Mouse (Mus musculus) intestine, postnatal 0 days (tissue): ENCODE data around the gene Npcd. TPM values are rescaled to one million over a fixed set of nuclear protein-coding genes. Genes with fewer than 3 reads are reported as not detected.

Experiments used
- ATAC-seq: fragments of 200-750 bp; cut with Nextera tagmentation; 2 replicates; pipeline ENCODE4 v1.8.0; 2017; ENCODE audit warnings: mild to moderate bottlenecking, moderate TSS enrichment, moderate library complexity
- H3K27ac ChIP-seq: fragments of 300-500 bp; sonication (generic); 2 replicates; pipeline ENCODE4 v1.5.1; 2014; ENCODE audit warnings: mild to moderate bottlenecking, low read depth, low read length, moderate library complexity
- H3K27me3 ChIP-seq: fragments of 300-500 bp; sonication (generic); replicated peaks from 2 replicates; pipeline ENCODE4 v1.6.1; 2014; ENCODE audit warnings: low read length, mixed read lengths; ENCODE audit not compliant: control insufficient read depth, insufficient read depth
- H3K36me3 ChIP-seq: fragments of 300-500 bp; sonication (generic); 2 replicates; pipeline ENCODE4 v1.6.1; 2014; ENCODE audit warnings: mild to moderate bottlenecking, moderate library complexity; ENCODE audit not compliant: control insufficient read depth, insufficient read depth
- H3K4me1 ChIP-seq: fragments of 300-500 bp; sonication (generic); replicated peaks from 2 replicates; pipeline ENCODE4 v1.6.1; 2014; ENCODE audit warnings: antibody characterized with exemption, low read length, mixed read lengths; ENCODE audit not compliant: control insufficient read depth, insufficient read depth
- H3K4me2 ChIP-seq: fragments of 300-500 bp; sonication (generic); replicated peaks from 2 replicates; pipeline ENCODE4 v1.6.1; 2014; ENCODE audit warnings: low read depth, mild to moderate bottlenecking, moderate library complexity
- H3K4me3 ChIP-seq: fragments of 300-500 bp; sonication (generic); 2 replicates; pipeline ENCODE4 v1.5.1; 2014; ENCODE audit warnings: low read depth, low read length
- H3K9ac ChIP-seq: fragments of 300-500 bp; sonication (generic); 2 replicates; pipeline ENCODE4 v1.6.1; 2014; ENCODE audit warnings: mild to moderate bottlenecking, low read depth, low read length
- H3K9me3 ChIP-seq: fragments of 300-500 bp; sonication (generic); 2 replicates; pipeline ENCODE4 v1.6.1; 2016; ENCODE audit warnings: mixed run types; ENCODE audit not compliant: control insufficient read depth
- CTCF ChIP-seq: sonication (generic); IDR thresholded peaks from 2 replicates; pipeline ENCODE4 v1.5.1; 2016; ENCODE audit warnings: low read depth, mild to moderate bottlenecking, control low read depth, antibody characterized with exemption, moderate library complexity
- WGBS: fragments of 180-500 bp; shearing (Covaris S2); extraction: QIAGEN DNeasy Blood & Tissue Kit; methylation state at CpG from one replicate; pipeline ENCODE4 v1.1.7; 2014; 5-methylcytosine and 5-hydroxymethylcytosine counted together
- polyA plus RNA-seq: library from polyadenylated mRNA; unstranded; fragments of >200 nt; fragmentation: Nextera tagmentation; extraction: Ambion mirVana; gene quantifications from 2 replicates; pipeline ENCODE4 v1.2.1, GENCODE M21; 2015

Gene Npcd
- polyA plus RNA-seq, 1 experiment from 2014 or later: not detected

DNA sequence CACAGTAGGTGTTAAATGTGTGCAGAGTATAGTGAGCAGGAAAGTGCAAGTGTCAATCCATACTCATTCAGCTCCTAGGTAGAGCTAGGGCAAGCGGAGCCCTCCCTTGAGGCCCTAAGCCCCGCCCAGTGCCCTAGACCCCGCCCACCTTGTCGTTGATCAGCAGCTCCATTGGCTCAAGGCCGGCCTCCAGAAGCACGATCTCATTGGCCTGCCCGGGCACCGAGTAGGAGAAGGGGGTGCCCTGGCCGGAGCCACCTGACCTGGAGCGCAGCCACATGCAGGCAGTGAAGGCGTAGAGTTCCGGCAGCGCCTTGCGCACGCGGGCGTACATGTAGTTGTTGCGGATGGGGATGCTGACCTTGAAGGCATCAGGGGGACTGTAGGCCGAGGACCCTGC lies 41.6 kb downstream of the Npcd start:
- TF ChIP-seq CTCF: no peak
- no peak for ATAC-seq
- H3K9ac ChIP-seq: no peak overlapping the region
- H3K36me3 ChIP-seq: no peaks in the 10 kb centered on the region
- H3K27ac ChIP-seq: no peak overlapping the region
- no peak overlapping the region for H3K4me2 ChIP-seq
- no peaks in the 10 kb centered on the region for H3K9me3 ChIP-seq
- H3K4me1 ChIP-seq: no peaks in the 10 kb centered on the region
- H3K27me3 ChIP-seq: no peaks in the 10 kb centered on the region
- no peak overlapping the region for H3K4me3 ChIP-seq
- WGBS: 22% methylated on average over 19 of the region's 19 CpGs

DNA sequence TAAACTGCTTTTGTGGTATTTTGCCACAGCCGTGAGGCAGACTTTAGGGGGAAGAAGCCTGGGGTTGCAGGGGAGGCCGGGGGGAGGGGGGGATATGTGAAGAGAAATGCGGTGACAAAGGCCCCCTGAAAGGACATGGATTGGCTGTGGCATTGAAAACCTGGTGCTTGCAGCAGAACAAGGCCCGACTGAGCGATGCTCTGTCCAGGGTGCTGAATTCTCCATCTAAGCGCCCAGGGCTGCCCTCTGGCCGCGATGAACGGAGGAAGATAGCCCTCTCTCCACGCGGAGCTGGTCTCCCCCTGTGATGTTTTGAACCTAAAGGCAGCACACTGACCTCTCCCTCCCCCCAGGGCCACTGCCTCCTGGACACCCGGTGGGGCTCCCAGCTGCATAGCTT lies 42.5 kb downstream of the Npcd start:
- H3K36me3 ChIP-seq: no peaks in the 10 kb centered on the region
- ATAC-seq: no peak
- H3K4me2 ChIP-seq: no peak overlapping the region
- H3K4me3 ChIP-seq: no peak overlapping the region
- peak; percentile 49 for TF ChIP-seq CTCF
- H3K4me1 ChIP-seq: no peaks in the 10 kb centered on the region
- no peaks in the 10 kb centered on the region for H3K9me3 ChIP-seq
- H3K27me3 ChIP-seq: no peaks in the 10 kb centered on the region
- H3K27ac ChIP-seq: no peak overlapping the region
- no peak overlapping the region for H3K9ac ChIP-seq
- WGBS: 3% methylated on average over 12 of the region's 12 CpGs

DNA sequence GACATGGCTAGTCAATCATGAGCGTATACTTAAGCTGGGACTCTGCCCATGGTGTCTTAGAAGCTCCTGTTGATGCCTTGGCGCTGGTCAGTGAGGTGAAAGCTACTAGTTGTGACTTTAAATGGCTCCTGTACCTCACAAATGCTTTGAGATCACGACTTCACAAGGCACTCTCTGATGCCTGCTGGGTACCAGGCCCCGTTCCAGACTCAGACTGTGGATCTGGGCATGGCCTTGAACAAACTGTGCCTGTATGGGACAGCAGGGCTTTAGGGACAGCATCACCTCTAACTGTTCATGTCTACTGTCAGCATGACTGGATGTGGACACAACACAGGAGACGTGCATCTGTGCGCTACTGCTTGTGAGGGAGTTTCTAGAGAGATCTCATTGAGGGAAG lies 43.1 kb downstream of the Npcd start:
- WGBS: 83% methylated on average over 6 of the region's 6 CpGs
- Histone ChIP-seq H3K27me3 (no peaks in the 10 kb centered on the region), H3K9ac (no peak overlapping the region), H3K36me3 (no peaks in the 10 kb centered on the region), H3K4me3 (no peak overlapping the region), H3K27ac (no peak overlapping the region), H3K4me1 (no peaks in the 10 kb centered on the region), H3K9me3 (no peaks in the 10 kb centered on the region), H3K4me2 (no peak overlapping the region)
- ATAC-seq: no peak
- TF ChIP-seq CTCF: no peak

DNA sequence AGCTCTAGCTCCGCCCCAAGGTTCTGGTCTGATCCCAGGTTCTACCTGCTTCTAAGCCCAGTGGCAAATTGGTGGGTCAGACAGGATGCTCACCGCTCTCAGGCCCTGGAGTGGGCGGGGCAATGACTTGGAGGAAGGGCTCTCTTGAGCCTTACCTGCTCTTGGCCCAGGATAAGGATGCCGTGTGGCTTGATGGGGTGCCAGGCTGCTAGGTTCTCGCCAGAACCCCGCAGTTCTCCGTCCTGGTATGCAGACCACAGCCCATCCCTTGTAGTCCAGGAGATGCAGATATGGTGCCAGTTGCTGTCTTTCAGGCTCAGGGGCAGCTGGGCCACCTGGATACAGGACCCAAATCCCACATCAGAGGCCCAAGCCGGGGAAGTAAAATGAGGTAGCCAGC lies 43.9 kb downstream of the Npcd start:
- Histone ChIP-seq H3K9me3 (no peaks in the 10 kb centered on the region), H3K4me1 (no peaks in the 10 kb centered on the region), H3K36me3 (no peaks in the 10 kb centered on the region), H3K27ac (no peak overlapping the region), H3K4me3 (no peak overlapping the region), H3K9ac (no peak overlapping the region), H3K4me2 (no peak overlapping the region), H3K27me3 (no peaks in the 10 kb centered on the region)
- no peak for TF ChIP-seq CTCF
- 48% methylated on average over 8 of the region's 8 CpGs for WGBS
- ATAC-seq: no peak

DNA sequence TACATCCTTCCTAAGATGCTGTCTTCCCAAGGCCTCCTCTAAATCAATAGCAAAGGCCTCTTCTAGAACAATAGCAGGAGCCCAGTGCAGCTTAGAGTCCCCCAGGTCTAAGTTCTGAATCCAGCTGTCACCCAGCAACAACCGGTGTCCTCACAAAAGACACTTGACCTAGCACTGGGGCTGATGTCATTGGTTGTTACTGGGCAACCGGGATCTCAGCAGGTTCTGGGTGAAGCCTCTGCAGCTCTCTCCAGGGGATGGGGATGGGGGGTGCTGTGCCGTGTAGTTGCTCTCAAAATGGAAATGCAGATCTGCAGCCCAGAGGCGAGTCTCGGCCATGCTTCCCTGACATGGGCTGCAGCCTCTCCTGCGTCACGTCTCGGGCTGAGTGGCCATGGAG lies 46.2 kb downstream of the Npcd start:
- Histone ChIP-seq H3K27ac (no peak overlapping the region), H3K27me3 (no peaks in the 10 kb centered on the region), H3K9ac (no peak overlapping the region), H3K9me3 (no peaks in the 10 kb centered on the region), H3K36me3 (no peaks in the 10 kb centered on the region), H3K4me3 (no peak overlapping the region), H3K4me2 (no peak overlapping the region), H3K4me1 (no peaks in the 10 kb centered on the region)
- no peak for TF ChIP-seq CTCF
- no peak for ATAC-seq
- 56% methylated on average over 8 of the region's 8 CpGs for WGBS

DNA sequence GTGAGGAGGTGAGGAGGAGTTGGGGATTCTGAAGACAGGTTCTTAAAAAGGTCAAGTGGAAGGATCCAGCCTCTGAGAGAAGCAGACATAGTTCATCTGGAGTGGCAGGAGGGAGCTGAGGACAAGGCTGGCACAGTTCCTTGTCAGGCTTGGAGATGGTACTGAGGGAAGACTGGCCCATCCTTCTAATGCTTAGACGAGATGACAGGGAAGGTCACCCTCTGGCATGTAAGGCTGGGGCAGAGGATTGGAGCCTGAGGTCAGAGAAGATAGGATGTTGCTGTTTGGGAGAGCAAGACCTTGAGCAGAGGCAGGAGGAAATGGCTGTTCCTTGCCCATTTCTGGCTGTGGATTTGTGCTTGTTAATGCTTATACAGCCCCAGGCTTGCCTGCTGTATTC lies 49.0 kb downstream of the Npcd start:
- Histone ChIP-seq H3K27me3 (no peaks in the 10 kb centered on the region), H3K36me3 (no peaks in the 10 kb centered on the region), H3K27ac (no peak overlapping the region), H3K9me3 (no peaks in the 10 kb centered on the region), H3K9ac (no peak overlapping the region), H3K4me2 (no peak overlapping the region), H3K4me1 (no peaks in the 10 kb centered on the region), H3K4me3 (no peak overlapping the region)
- WGBS: 56% methylated on average over 1 of the region's 1 CpGs
- TF ChIP-seq CTCF: no peak
- ATAC-seq: no peak

DNA sequence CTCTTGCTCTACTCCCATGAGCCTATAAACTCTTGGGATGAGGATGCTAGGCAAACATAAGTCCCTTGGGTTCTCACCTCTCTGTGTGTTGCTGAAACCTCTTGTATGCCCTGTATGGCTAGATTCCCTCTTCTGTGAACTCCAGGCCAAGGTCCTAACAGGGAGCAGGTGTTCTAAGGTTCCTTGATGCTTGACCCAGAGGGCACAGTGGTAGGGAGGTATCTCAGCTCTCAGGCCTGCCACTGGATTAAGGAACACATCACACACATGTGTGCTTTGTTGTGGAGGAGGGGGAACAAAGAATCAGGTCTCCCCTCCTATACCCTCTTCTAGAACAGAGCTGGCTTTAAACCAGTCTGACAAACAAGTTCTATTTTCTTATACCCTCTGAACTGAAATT lies 56.3 kb downstream of the Npcd start, which contains the start of gene Dnal4:
Gene Dnal4 (minus strand): TSS at position 101 of the 400 bp plus-strand sequence.
- no peak within 1 kb of the TSS for H3K27ac ChIP-seq
- H3K4me3 ChIP-seq: no peak within 1 kb of the TSS
- no peak for TF ChIP-seq CTCF
- H3K4me1 ChIP-seq: peaks cover 6% of the 10 kb centered on the region; the same call in 1 of the 2 replicates
- no peak within 1 kb of the TSS for H3K9ac ChIP-seq
- no peaks in the 10 kb centered on the region for H3K27me3 ChIP-seq
- no peaks in the 10 kb centered on the region for H3K9me3 ChIP-seq
- no peak within 1 kb of the TSS for H3K4me2 ChIP-seq
- ATAC-seq: no peak
- H3K36me3 ChIP-seq: no peaks in the 10 kb centered on the region
